Mouse (Mus musculus): Measurements from ENCODE around the gene Krtap12-1.
"Not testable (repeated sequence)": the region's sequence is repeated elsewhere in the genome, so short reads cannot be mapped to it uniquely, and the experiment has no call there.

DNA sequence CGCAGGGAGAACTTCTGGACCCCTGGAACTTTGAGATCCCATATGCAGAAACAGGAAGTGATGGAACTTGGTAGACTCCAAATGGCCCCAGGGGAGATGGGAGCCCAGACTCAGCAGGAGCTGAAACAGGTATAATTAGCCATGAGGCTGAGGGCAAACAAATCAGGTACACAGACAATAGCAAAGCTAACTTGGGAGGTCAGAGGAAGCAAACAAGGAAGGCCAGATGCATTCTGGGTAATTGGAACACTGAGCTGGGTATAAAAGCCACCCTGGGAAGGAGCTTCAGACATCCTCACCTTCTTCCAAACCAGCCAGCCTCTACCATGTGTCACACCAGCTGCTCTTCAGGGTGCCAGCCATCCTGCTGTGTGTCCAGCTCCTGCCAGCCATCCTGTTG, at the start of gene Krtap12-1:
- not testable (repeated sequence) for TF ChIP-seq CTCF (conservative IDR thresholded peaks at IDR 0.05; ENCODE audit: insufficient read depth, insufficient read length, low read depth, low read length); POLR2A (IDR thresholded peaks at IDR 0.05; ENCODE audit: low read depth, low read length)
